Mouse (Mus musculus) fibroblast of lung, adult 2 months (primary cell): ENCODE results near the gene Gm10491.

ENCODE experiments used
- DNase-seq: peaks from one replicate; pipeline ENCODE4 v3.0.0-alpha.2; 2011; ENCODE audit warnings: low read depth

The Gm10491 gene

GRCm38 (mm10) chrX:7879819-7880218 is 27.8 kb downstream of the Gm10491 start:
- DNase-seq: peak; percentile 45

DNA sequence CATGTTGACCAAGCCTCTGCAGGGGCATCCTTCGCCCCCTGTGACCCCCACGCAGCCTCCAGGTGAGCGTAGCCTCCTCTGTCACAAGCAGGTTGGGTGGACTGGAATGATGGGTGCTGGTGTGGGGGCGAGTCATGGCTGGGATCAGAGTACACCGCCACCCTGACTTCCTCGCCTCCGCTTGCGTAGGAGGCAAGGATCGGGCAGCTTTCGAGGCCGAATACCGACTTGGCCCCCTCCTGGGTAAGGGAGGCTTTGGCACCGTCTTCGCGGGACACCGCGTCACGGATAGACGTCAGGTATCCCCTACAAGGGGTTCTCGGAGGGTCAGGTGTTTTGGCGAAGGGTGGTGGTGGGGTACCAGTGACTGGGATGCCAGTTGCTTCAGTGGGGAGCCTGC is 29.1 kb downstream of the Gm10491 start:
- DNase-seq: no peak

DNA sequence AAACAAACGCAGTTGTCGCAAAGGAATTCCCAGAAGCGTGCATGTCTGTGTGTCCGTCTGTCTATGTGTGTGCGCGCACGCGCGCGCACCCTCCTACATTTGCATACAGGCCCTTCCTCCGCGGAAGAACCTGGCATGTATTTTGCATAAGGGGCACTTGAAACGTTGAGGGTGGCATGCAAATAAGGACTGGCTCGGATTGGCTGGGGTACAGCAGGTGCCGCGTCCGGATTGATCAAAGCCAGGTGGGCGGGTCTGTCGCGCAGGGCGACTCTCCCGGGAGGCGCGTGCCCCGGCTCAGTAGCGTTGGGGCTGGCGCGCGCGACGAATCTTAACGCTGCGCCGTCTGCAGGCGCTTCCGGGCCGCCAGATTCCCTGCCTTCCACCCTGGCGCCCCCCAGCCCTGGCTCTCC is 29.6 kb downstream of the Gm10491 start, which contains the start of gene Pim2:
Gene Pim2, plus strand, starts transcription at position 256 of the 413 bp plus-strand sequence.
- DNase-seq: no peak

DNA sequence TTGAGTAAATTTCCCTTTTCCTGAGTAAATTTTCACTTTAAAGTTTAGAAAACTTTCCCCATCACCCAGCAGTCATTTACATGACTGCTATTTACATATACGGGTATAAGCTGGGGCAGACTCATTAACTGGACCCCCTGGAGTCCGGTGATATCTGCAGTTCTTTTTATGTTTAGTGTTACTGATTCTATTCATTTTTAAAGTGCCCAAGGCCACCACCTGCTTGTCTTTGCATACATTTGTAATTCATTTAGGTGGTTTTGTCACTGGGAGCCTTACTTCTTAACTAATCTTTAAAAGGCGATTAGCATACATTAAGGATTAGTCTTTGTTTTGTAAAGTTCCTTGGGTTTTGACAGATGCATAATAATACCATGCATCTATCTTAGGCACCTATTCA is 37.8 kb downstream of the Gm10491 start:
- no peak for DNase-seq

- DNase-seq: no peak
These were observed 39.1 kb downstream of the Gm10491 start for GRCm38 (mm10) chrX:7868506-7868905.

- DNase-seq: no peak
These were observed 40.5 kb downstream of the Gm10491 start for GRCm38 (mm10) chrX:7867141-7867540.

DNA sequence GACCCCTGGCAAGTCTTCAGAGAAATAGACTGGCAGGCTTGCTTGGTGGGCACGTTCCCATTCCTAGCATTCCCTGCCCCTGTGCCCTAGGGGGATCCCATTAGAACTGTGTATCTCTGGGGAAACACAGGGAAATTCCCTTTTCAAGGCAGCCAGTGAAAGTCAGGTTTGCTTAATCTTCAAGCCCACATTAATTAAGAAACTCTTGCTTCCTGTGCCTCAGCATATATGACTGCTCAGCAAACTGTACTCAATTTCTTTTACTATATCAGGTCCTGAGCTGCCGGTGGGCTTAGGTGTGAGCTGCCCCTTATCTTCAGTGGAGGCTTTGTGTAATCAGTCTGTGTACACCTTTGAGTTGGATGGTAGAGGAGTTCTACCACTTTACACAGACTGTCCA is 41.8 kb downstream of the Gm10491 start:
- DNase-seq: no peak

DNA sequence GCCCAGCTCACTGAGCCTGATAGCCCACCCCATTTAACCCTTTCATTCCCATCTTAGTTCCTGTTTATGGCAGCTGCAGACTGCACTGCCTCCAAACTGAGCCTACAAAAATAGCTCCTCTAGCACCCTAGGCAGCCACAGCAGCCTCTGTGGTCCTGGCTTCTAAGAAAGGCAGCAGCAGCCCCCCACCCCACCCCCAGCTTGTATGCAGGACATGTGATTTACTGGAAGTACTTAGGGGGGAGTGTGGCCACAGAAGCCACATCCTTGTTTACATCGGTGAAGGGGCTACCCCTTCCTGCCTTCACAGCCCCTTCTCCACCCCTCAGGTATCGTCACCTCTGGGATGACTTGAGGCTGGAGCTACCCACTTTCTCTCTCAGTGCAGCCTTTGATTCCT is 42.3 kb downstream of the Gm10491 start:
- DNase-seq: no peak

DNA sequence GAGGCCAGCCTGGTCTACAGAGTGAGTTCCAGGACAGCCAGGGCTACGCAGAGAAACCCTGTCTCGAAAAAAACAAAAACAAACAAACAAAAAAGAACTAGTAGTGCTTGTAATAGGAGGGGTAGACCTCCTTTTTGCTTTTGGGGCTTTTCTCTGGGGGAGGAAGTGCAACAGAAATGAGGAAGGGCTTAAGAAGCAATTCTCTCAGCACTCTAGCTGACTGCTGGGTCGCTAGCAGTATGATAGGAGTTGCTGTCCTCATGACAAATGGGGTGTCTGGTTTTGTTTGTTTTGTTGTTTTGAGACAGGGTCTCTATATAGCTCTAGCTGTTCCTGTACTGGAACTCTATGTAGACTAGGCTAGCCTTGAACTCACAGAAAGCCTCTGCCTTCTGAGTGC is 43.1 kb downstream of the Gm10491 start:
- no peak for DNase-seq

- no peak for DNase-seq
These were observed 44.5 kb downstream of the Gm10491 start for GRCm38 (mm10) chrX:7863181-7863580.

DNA sequence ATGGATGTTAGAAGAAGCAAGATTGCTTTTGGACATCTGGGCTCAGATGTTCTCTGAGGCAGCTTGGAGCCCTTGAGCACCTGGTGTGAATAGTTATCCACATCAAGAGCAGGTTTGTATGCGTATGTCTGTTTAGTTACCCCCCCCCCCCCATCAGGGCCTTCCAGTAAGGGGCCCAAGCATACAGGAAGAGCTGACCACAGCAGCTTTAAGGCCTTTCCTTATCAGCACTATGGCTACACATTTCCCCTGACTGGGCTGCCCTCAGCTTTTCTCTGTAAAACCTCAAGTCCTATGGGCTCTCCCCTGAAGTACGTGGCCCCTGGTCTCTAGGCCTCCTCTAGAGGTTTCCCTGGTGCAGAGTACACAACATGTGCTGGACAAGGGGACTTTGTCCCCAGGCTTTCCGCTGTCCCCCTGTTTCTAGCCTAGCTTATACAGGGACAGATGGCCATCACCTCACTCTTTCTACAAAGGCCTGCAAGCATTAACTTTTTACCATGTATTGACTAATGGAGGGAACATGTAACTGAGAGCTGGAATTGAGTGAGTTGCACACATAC is 48.4 kb downstream of the Gm10491 start:
- DNase-seq: no peak
